Mouse (Mus musculus) embryonic stem cell, embryonic (primary cell): ENCODE data around the gene Resp18.

Experiments
- CTCF ChIA-PET, 4 experiments: fragments of 300-600 bp in 2 of 4; fragments of 350-600 bp in 2 of 4; sonication (Branson Sonifier 250); formaldehyde crosslinking; loops; one replicate each; lab custom pipeline; 2022; ENCODE audit warnings: inconsistent platforms in 2 of 4; lab: Charles Lee
- POLR2A ChIA-PET, 4 experiments: fragments of 300-600 bp in 2 of 4; fragments of 350-600 bp in 2 of 4; sonication (Branson Sonifier 250); formaldehyde crosslinking; loops; one replicate each; lab custom pipeline; 2022; ENCODE audit warnings: antibody characterized with exemption in 4 of 4, inconsistent platforms in 1 of 4; lab: Charles Lee

The Resp18 gene

GRCm38 (mm10) chr1:75231664-75232152 is 46.5 kb downstream of the Resp18 start, which contains the start of gene A630095N17Rik:
Gene A630095N17Rik, minus strand, starts transcription at chr1:75232102.
- POLR2A ChIA-PET, result interaction anchor here in 3 of 4 experiments (0.7 to 2.4 kb wide), 22 partner anchors 9 to 86 kb away, joined by 3 to 11 read pairs (median 4); partner anchors contain the start of genes Dnpep (in 2 of the 3), Tuba4a (in 2 of the 3), Zfand2b (in 2 of the 3) and Ankzf1 (in 1 of the 3)

GRCm38 (mm10) chr1:75231224-75231623 is 47.0 kb downstream of the Resp18 start:
- ChIA-PET POLR2A (interaction anchor here in 3 of 4 experiments (0.8 to 2.4 kb wide), 15 partner anchors 9 to 86 kb away, joined by 3 to 11 read pairs (median 4); partner anchors contain the start of genes Dnpep (in 2 of the 3), Tuba4a (in 2 of the 3), Zfand2b (in 2 of the 3) and Glb1l (in 1 of the 3)), CTCF (interaction anchor here in 2 of 4 experiments (1.2 to 1.8 kb wide), 4 partner anchors 12 to 23 kb away, joined by 3 to 11 read pairs (median 6); no protein-coding TSS in a partner anchor)

More at GRCm38 (mm10) chr1:75231664-75232152, 46.5 kb downstream of the Resp18 start, which contains the start of gene A630095N17Rik:
- CTCF ChIA-PET, result interaction anchor here in 3 of 4 experiments (0.6 to 1.8 kb wide), 9 partner anchors 11 to 24 kb away, joined by 3 to 11 read pairs (median 5); no protein-coding TSS in a partner anchor

- POLR2A ChIA-PET, result interaction anchor here in 2 of 4 experiments (1.1 to 2.4 kb wide), 10 partner anchors 9 to 87 kb away, joined by 3 to 8 read pairs (median 4); partner anchors contain the start of genes Dnpep (in 2 of the 2), Glb1l (in 1 of the 2), Stk16 (in 1 of the 2) and Tuba4a (in 1 of the 2)
- CTCF ChIA-PET, result interaction anchor here in 2 of 4 experiments (0.6 to 1.4 kb wide), 2 partner anchors 21 to 24 kb away, joined by 5 to 6 read pairs; no protein-coding TSS in a partner anchor
Observed at GRCm38 (mm10) chr1:75230335-75230994, 47.8 kb downstream of the Resp18 start.

- ChIA-PET CTCF (interaction anchor here in 1 of 4 experiments (0.6 kb wide), 1 partner anchor 426 kb away, joined by 3 read pairs; no protein-coding TSS in a partner anchor), POLR2A (interaction anchor here in 3 of 4 experiments (0.6 to 5.2 kb wide), 5 partner anchors 10 to 456 kb away, joined by 3 to 83 read pairs (median 6); partner anchors contain the start of genes Glb1l (in 1 of the 3), Stk16 (in 1 of the 3) and Tuba4a (in 1 of the 3))
Observed at GRCm38 (mm10) chr1:75229158-75229557, 49.1 kb downstream of the Resp18 start.

GRCm38 (mm10) chr1:75227653-75228052 is 50.6 kb downstream of the Resp18 start:
- POLR2A ChIA-PET, result interaction anchor here (0.6 to 5.2 kb wide), 31 partner anchors 8 to 443 kb away, joined by 3 to 83 read pairs (median 4); partner anchors contain the start of genes Tuba4a (in 3 of the 4), Dnajb2 (in 2 of the 4), Glb1l (in 2 of the 4) and Stk16 (in 2 of the 4)

GRCm38 (mm10) chr1:75226138-75226537 is 52.1 kb downstream of the Resp18 start:
- ChIA-PET POLR2A (interaction anchor here in 2 of 4 experiments (0.8 to 5.2 kb wide), 5 partner anchors 10 to 46 kb away, joined by 3 to 83 read pairs (median 8); partner anchors contain the start of genes Abcb6 (in 1 of the 2), Dnajb2 (in 1 of the 2), Glb1l (in 1 of the 2) and Stk16 (in 1 of the 2)), CTCF (interaction anchor here in 2 of 4 experiments (0.7 to 1.1 kb wide), 3 partner anchors 12 to 332 kb away, joined by 3 read pairs; no protein-coding TSS in a partner anchor)

More at GRCm38 (mm10) chr1:75227653-75228052, 50.6 kb downstream of the Resp18 start:
- CTCF ChIA-PET, result interaction anchor here in 3 of 4 experiments (0.6 to 1.9 kb wide), 8 partner anchors 15 to 241 kb away, joined by 3 to 8 read pairs (median 3); no protein-coding TSS in a partner anchor

GRCm38 (mm10) chr1:75225473-75225872 is 52.7 kb downstream of the Resp18 start:
- ChIA-PET POLR2A (interaction anchor here in 2 of 4 experiments (0.8 to 5.2 kb wide), 8 partner anchors 11 to 277 kb away, joined by 3 to 83 read pairs (median 4); partner anchors contain the start of genes Abcb6 (in 2 of the 2), Chpf (in 1 of the 2), Dnajb2 (in 1 of the 2) and Glb1l (in 1 of the 2)), CTCF (interaction anchor here in 2 of 4 experiments (0.6 to 1.1 kb wide), 5 partner anchors 9 to 122 kb away, joined by 3 to 5 read pairs (median 3); no protein-coding TSS in a partner anchor)

GRCm38 (mm10) chr1:75223532-75223931 is 54.7 kb downstream of the Resp18 start:
- ChIA-PET CTCF (interaction anchor here in 2 of 4 experiments (0.7 to 1.7 kb wide), 5 partner anchors 11 to 1742 kb away, joined by 3 to 5 read pairs (median 4); partner anchors contain the start of gene Dnpep (in 1 of the 2)), POLR2A (interaction anchor here in 3 of 4 experiments (0.9 to 8.0 kb wide), 14 partner anchors 8 to 55 kb away, joined by 3 to 109 read pairs (median 4); partner anchors contain the start of genes A630095N17Rik (in 2 of the 3), Ankzf1 (in 2 of the 3), Atg9a (in 2 of the 3) and Dnajb2 (in 2 of the 3))

GRCm38 (mm10) chr1:75222926-75223325 is 55.3 kb downstream of the Resp18 start:
- CTCF ChIA-PET, result interaction anchor here in 1 of 4 experiments (1.0 to 1.7 kb wide), 4 partner anchors 11 to 95 kb away, joined by 4 to 5 read pairs (median 4); partner anchors contain the start of gene Dnpep
- POLR2A ChIA-PET, result interaction anchor here in 3 of 4 experiments (0.9 to 8.0 kb wide), 16 partner anchors 9 to 54 kb away, joined by 3 to 109 read pairs (median 5); partner anchors contain the start of genes A630095N17Rik (in 2 of the 3), Ankzf1 (in 2 of the 3), Atg9a (in 2 of the 3) and Dnajb2 (in 2 of the 3)
